15 mouse cellular contexts compared by ENCODE assay signal in genomic region chr13:3645919-3646318, GRCm38 (mm10). TPM values are rescaled to one million over a fixed set of nuclear protein-coding genes. Genes with fewer than 3 reads are reported as not detected.
A peak's percentile ranks its signal among the peaks of the same experiment; 100 is the strongest.
DNase-seq lines count a peak whose midpoint lies in the region; ATAC-seq and TF ChIP-seq lines count a peak whose summit lies in the region.
"Had no signal": no experiment of that assay in that cellular context is flagged by ENCODE, and none has a peak within 500 bp of the region (broad histone marks: within the 10 kb centered on the region; RNA-seq: fewer than 3 reads in every experiment).

No protein-coding gene starts in this region.

- H3K4me2 ChIP-seq in lung, embryonic 15.5 days: no peak overlapping the region
- H3K4me2 ChIP-seq in liver, embryonic 13.5 days: no peak overlapping the region
- no peak overlapping the region for H3K4me2 ChIP-seq in stomach, postnatal 0 days (replicated peaks; ENCODE audit: low read depth)
- H3K4me2 ChIP-seq: lung, embryonic 14.5 days had no signal

- H3K4me3 ChIP-seq in lung, embryonic 15.5 days: no peak overlapping the region
- H3K4me3 ChIP-seq in lung, adult 2 months (replicated peaks; ENCODE audit: extremely low read depth, low read depth, low read length): no peak overlapping the region
- H3K4me3 ChIP-seq in liver, embryonic 13.5 days (replicated peaks): no peak overlapping the region
- no peak overlapping the region for H3K4me3 ChIP-seq in stomach, postnatal 0 days (ENCODE audit: low read depth, low read length)

- no peak for ATAC-seq in lung, embryonic 15.5 days (ENCODE audit: borderline replicate concordance, extremely low read depth, low FRiP score, low TSS enrichment)
- ATAC-seq in liver, embryonic 13.5 days (ENCODE audit: low read depth): no peak
- peak; percentile 77 for ATAC-seq in stomach, postnatal 0 days (ENCODE audit: low FRiP score, low TSS enrichment)
- ATAC-seq: inflammation-experienced regulatory T-cells, adult 6 months; Patski had no signal

- no peaks in the 10 kb centered on the region for H3K36me3 ChIP-seq in lung, embryonic 15.5 days
- 0 out of 2 replicates have a peak, but pooled peaks cover 3% of the 10 kb centered on the region for H3K36me3 ChIP-seq in liver, embryonic 13.5 days
- H3K36me3 ChIP-seq in stomach, postnatal 0 days (ENCODE audit: control insufficient read depth, insufficient read depth, low read length): peaks cover 7% of the 10 kb centered on the region; the same call in 1 of the 2 replicates

- H3K9ac ChIP-seq in lung, embryonic 15.5 days: no peak overlapping the region
- no peak overlapping the region for H3K9ac ChIP-seq in liver, embryonic 13.5 days
- no peak overlapping the region for H3K9ac ChIP-seq in stomach, postnatal 0 days (ENCODE audit: low read length)
- H3K9ac ChIP-seq: lung, embryonic 14.5 days had no signal

- peak overlapping the region; percentile 70 for H3K27ac ChIP-seq in lung, embryonic 15.5 days
- H3K27ac ChIP-seq in liver, embryonic 13.5 days: peak overlapping the region; percentile 34; the same call in 1 of the 2 replicates
- H3K27ac ChIP-seq in stomach, postnatal 0 days (replicated peaks): peak overlapping the region; percentile 86

- no peaks in the 10 kb centered on the region for H3K27me3 ChIP-seq in lung, embryonic 15.5 days
- no peaks in the 10 kb centered on the region for H3K27me3 ChIP-seq in liver, embryonic 13.5 days
- H3K27me3 ChIP-seq in stomach, postnatal 0 days (ENCODE audit: control insufficient read depth, insufficient read depth, low read length): no peaks in the 10 kb centered on the region
- H3K27me3 ChIP-seq: Patski had no signal

- TF ChIP-seq EP300 in stomach, postnatal 0 days (optimal IDR thresholded peaks at IDR 0.05): no peak

- TF ChIP-seq POLR2A in lung, adult 2 months (IDR thresholded peaks at IDR 0.05; ENCODE audit: borderline replicate concordance, extremely low read depth, low read depth, low read length): no peak

- peaks cover 9% of the 10 kb centered on the region; the same call in 1 of the 2 replicates for H3K4me1 ChIP-seq in lung, embryonic 15.5 days
- no peaks in the 10 kb centered on the region for H3K4me1 ChIP-seq in lung, adult 2 months (ENCODE audit: control insufficient read depth, insufficient read depth, low read length)
- 0 out of 2 replicates have a peak, but pooled peaks cover 5% of the 10 kb centered on the region for H3K4me1 ChIP-seq in liver, embryonic 13.5 days (replicated peaks)
- H3K4me1 ChIP-seq in stomach, postnatal 0 days (replicated peaks; ENCODE audit: control insufficient read depth, insufficient read depth): no peaks in the 10 kb centered on the region

- no peak for DNase-seq in lung, adult 2 months
- peak; percentile 69 to 84 for DNase-seq in kidney, adult 8-10 months
- no peak for DNase-seq in liver, embryonic 13.5 days
- DNase-seq in stomach, postnatal 0 days (ENCODE audit: low spot score): peak; percentile 51
- no peak for DNase-seq in gastrocnemius, postnatal 4 days (ENCODE audit: low spot score in 2 of 2)
- DNase-seq in urinary bladder, adult 18-20 months (ENCODE audit: low spot score in 2 of 2): no peak
- DNase-seq in cerebellum, postnatal 14 days: no peak
- DNase-seq: B cell, adult 2 months; cerebellum, postnatal 10 days; gastrocnemius, postnatal 25 days; lung, embryonic 14.5 days; thymus, postnatal 4 days had no signal

- H3K9me3 ChIP-seq in lung, embryonic 15.5 days: no peaks in the 10 kb centered on the region
- H3K9me3 ChIP-seq in liver, embryonic 13.5 days (replicated peaks): no peaks in the 10 kb centered on the region
- no peaks in the 10 kb centered on the region for H3K9me3 ChIP-seq in stomach, postnatal 0 days (ENCODE audit: control insufficient read depth, low read length)

- TF ChIP-seq CTCF in lung, adult 2 months (IDR thresholded peaks at IDR 0.05; ENCODE audit: insufficient read depth, low read length): no peak
- no peak for TF ChIP-seq CTCF in stomach, postnatal 0 days (IDR thresholded peaks at IDR 0.05; ENCODE audit: low read depth)

- 59% methylated on average over 3 of the region's 3 CpGs for WGBS in lung, embryonic 15.5 days
- 66% methylated on average over 3 of the region's 3 CpGs for WGBS in lung, adult 2 months
- 50% methylated on average over 3 of the region's 3 CpGs for WGBS in liver, embryonic 13.5 days (ENCODE audit: insufficient replicate concordance)
- WGBS in stomach, postnatal 0 days: 56% methylated on average over 3 of the region's 3 CpGs

RNA-seq across cellular contexts. Expression of gene Asb13, which starts 12.1 kb away (rescaled TPM):
- 10.0 and 11.6 TPM in 2 replicates for polyA plus RNA-seq in lung, embryonic 15.5 days (2015; fragmentation: Nextera tagmentation; extraction: Ambion mirVana)
- 19.9 and 21.6 TPM in 2 replicates for polyA plus RNA-seq in lung, adult 2 months (2012; rRNA removed)
- polyA plus RNA-seq in liver, embryonic 13.5 days (2015; fragmentation: Nextera tagmentation; extraction: Ambion mirVana): 2.1 and 2.8 TPM in 2 replicates
- polyA plus RNA-seq in stomach, postnatal 0 days (2015; fragmentation: Nextera tagmentation; extraction: Ambion mirVana): 12.9 and 15.7 TPM in 2 replicates
- 1 to 10 TPM; 4.7 to 5.1 TPM for total RNA-seq in gastrocnemius, postnatal 4 days (2021)

RNA-seq across cellular contexts. Expression of gene Fam208b, which starts 35.0 kb away (rescaled TPM):
- polyA plus RNA-seq in lung, embryonic 15.5 days (2015; fragmentation: Nextera tagmentation; extraction: Ambion mirVana): 13.4 and 14.4 TPM in 2 replicates
- polyA plus RNA-seq in lung, adult 2 months (2012; rRNA removed): 2.3 and 4.3 TPM in 2 replicates
- polyA plus RNA-seq in liver, embryonic 13.5 days (2015; fragmentation: Nextera tagmentation; extraction: Ambion mirVana): 3.3 and 4.3 TPM in 2 replicates
- 4.1 and 5.1 TPM in 2 replicates for polyA plus RNA-seq in stomach, postnatal 0 days (2015; fragmentation: Nextera tagmentation; extraction: Ambion mirVana)
- total RNA-seq in gastrocnemius, postnatal 4 days (2021): 10 to 100 TPM; 21.9 to 23.1 TPM

Comparison
In these comparisons a context has a peak if more than half of its experiments do, and no peak if none do; other contexts are left out.
1. H3K27ac ChIP-seq: peak in every context shown above with its lines; median percentile 86 in stomach, postnatal 0 days; 70 in lung, embryonic 15.5 days; 34 in liver, embryonic 13.5 days.
2. DNase-seq: peak in kidney, adult 8-10 months (2 of 2) and stomach, postnatal 0 days (single experiment); none in lung, adult 2 months (single experiment), liver, embryonic 13.5 days (single experiment), gastrocnemius, postnatal 4 days (0 of 2), urinary bladder, adult 18-20 months (0 of 2) and cerebellum, postnatal 14 days (0 of 2).